Mouse (Mus musculus) testis, postnatal 10 days (tissue): ENCODE measurements around the gene Tk2.
A peak's percentile ranks its signal among the peaks of the same experiment; 100 is the strongest.

Source experiments
- DNase-seq: peaks from one replicate; pipeline ENCODE4 v3.0.0; 2021; ENCODE audit warnings: low spot score

Gene Tk2

DNA sequence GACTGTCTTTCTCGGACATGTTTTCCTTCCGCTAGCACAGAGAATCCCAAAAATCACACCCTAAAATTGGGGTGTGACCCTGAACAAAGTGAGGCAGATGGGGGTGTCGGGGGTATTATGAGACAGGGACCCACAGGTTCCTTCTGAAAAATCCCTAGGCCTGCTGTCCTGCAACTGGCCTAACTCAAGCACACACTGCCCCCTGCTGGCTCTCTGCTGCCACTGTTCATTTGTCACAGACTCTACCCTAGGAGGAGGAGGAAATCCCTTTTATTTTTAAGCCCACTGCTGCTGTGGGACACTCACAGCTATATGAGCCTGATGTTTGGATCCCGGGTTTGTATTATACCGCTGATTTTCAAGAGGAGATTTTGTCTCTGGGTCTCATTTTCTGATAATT is 28.6 kb downstream of the Tk2 start:
- DNase-seq, result peak; percentile 86

DNA sequence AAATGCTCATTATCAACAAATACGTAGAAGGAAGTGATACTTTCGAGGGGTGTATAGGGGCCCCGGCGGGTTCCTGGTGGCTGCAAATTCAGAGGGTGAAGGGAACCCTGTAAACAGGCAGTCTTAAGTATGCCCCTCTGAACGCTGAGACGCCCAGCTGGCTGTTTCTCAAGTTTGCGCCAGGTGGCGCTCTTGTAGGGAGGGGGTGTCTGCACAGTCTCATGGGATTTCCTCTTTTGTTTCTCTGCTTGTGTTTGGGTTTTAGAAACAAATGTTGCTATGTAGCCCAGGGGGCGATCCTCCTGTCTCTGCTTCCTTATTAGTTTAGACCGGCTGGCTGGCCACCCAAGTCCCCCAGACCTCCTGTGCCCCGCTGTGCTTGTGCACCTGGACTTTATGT is 29.3 kb downstream of the Tk2 start:
- DNase-seq, result peak; percentile 76

- DNase-seq, result no peak
Observed at GRCm38 (mm10) chr8:104217601-104218000, 30.8 kb downstream of the Tk2 start.

- DNase-seq, result no peak
Observed at GRCm38 (mm10) chr8:104205292-104205691, 43.1 kb downstream of the Tk2 start.

GRCm38 (mm10) chr8:104202320-104202719 is 46.0 kb downstream of the Tk2 start:
- no peak for DNase-seq

- no peak for DNase-seq
Observed at GRCm38 (mm10) chr8:104201622-104202021, 46.7 kb downstream of the Tk2 start.

DNA sequence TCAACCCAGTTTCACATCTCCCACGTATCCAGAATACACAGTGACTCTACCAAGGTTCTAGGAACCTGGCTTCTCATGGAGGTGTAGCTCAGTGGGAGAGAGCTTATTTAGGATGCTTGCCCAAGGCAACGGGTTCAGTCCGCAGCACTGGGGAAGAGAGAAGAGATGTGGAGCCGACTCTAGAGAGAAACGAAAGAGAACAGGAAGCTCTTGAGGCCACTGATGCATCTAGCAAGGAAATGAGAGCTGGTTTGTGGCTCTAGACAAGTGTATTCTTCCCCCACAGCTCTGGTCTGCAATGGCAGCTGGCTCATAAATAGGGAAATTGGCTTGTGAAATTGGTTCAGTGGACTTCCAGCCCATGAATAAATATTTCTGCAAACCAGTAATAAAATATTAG is 48.6 kb downstream of the Tk2 start:
- DNase-seq, result no peak

GRCm38 (mm10) chr8:104191496-104191895 is 56.9 kb downstream of the Tk2 start:
- DNase-seq, result no peak

DNA sequence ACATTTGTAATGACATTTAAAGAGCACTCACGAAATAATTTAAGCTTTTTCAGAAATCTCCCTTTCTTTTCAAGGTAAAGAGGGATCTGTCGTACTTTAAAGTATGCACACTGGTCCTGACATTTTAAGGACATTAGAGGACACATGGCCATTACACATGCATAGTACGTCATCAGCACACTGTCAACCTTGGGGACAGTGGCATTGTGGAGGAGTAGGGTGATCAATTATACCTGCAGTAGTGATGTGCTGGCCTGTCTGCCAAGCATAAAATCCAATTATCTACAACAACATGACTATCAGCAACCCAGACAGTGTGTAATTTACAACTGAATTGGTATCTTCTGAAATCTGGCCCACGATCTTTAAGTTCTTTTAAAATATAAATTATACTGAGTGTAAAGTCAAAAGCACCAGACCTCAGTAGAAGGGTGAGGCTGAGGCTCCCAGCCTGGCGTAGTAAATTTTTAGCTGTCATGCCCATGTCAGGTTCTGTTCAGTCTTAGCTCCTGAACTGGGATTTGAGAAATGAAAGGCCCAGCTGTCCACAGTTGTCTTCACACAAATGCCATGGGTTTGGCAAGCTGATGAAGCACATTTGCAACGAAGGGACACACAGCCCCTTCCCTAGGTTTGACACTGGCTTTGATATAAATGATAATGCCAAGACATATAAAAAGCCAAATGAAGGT is 57.4 kb downstream of the Tk2 start:
- no peak for DNase-seq

GRCm38 (mm10) chr8:104188459-104188858 is 59.9 kb downstream of the Tk2 start:
- no peak for DNase-seq

DNA sequence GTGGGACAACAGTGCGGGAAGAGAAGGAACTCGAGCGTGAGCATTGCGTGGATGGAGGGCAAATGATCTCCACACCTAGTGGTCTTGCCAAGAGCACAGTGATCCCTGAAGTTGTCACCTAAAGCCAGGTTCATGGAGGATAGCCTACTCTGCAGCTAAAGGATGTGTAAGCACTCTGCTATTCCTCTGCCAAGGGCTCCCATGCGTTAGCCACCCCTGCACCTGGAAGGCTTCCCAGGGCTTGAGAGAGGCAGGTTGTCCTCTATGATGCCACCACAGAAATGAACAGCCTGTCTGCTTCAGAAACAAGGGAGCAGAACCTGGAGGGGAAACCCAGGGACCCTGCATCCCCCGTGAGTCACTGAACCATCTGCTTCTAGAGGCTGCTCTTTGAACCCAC is 60.7 kb downstream of the Tk2 start:
- DNase-seq, result no peak

DNA sequence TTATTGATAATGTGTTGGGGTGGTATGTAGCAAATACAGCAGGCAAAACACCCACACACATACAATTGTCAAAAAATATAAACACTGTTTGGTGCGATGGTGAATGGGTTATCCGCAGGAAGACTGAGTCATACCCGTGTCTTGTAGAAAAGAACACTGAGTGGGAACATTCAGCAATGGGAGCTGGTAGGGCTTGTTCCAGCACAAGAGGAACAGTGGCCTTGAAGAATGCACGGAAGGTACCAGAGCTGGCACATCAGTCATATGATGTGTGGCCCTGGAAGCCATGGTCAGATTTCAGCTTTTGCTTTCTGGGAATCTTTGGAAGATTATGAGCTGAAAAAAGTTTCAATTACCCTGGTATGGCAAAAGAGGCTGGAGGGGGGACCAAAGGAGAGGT is 61.5 kb downstream of the Tk2 start:
- no peak for DNase-seq

GRCm38 (mm10) chr8:104184905-104185304 is 63.5 kb downstream of the Tk2 start:
- DNase-seq, result no peak

GRCm38 (mm10) chr8:104177054-104177453 is 71.3 kb downstream of the Tk2 start:
- DNase-seq, result no peak
